Mouse (Mus musculus): ENCODE measurements around the gene Tenm2.

Tenm2 gene

DNA sequence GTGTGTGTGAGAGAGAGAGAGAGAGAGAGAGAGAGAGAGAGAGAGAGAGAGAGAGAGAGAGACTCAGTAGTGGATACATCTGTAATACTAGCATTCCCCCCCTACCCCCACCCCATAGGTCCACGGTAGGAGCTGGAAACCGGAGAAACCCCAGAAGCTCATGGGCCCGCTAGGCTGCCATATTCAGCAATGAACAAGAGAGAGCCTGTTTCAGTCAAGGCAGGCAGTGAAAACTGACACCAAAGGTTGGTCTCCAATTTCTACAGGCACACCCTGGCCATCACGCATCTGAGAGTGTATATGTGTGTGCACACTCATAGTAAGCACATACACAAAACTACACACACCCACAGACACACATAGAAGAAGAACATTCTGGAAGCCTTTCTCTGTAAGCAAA, 685.1 kb downstream of the Tenm2 start:
- in situ Hi-C loops (cut with MboI; ENCODE audit: low pct_unique_long_range_greater_than_20kb in 1 of 2, low sequenced_read_pairs in 2 of 2, unreplicated experiment in 1 of 2): no loop called here

DNA sequence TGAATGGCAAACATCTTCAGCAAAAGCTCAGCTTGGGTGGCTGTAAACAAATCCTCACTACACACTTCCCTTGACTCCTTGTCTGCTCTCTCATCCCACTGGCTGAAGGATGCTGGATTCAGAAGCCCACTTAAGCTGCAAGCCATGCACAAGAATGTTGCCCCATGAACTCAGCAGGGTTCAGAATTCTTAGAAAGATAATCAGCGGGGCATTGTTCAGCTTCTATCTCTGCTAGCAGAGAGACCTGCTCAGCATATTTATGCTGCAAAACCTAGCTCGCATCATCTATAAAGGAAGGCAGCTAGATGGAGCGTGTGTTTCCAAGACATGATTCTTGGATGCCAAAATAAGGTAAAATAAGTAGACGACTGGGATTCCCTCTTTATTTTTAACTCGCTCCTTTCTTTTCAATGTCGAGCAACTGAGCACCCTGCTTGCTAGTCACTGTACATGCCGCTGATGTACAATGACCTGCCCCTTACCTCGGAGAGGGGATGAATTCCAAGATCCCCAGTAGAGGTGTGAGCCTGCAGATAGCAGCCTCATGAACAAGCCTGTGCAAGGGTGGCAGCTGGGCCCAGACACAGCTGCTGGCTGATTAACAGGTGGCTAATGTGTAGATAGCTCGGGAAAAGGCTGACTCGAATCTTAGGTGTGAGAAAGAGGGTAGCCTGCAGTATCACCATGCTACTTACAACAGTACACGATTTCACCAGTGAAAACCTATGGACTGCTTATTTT, 686.2 kb downstream of the Tenm2 start:
- in situ Hi-C loops (cut with MboI; ENCODE audit: low pct_unique_long_range_greater_than_20kb in 1 of 2, low sequenced_read_pairs in 2 of 2, unreplicated experiment in 1 of 2): no loop called here

DNA sequence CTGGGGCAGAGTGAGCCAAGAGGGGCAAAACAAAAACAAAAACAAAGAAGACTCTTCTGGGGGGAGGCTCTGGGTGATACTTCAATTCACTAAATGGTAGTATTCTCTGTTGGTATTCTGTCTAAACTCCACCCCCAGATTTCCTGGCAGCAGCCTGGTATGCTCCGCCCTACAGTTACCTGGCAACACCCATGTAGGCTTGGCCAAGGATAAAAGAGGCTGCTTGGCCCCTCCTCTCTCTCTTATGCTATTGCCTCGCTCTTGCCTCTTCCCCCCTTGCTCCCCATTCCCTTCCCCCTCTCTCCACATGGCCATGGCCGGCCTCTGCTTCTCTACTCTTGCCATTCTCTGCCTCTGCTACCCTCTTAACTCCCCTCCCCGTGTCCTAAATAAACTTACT, 687.6 kb downstream of the Tenm2 start:
- in situ Hi-C loops (cut with MboI; ENCODE audit: low pct_unique_long_range_greater_than_20kb in 1 of 2, low sequenced_read_pairs in 2 of 2, unreplicated experiment in 1 of 2): no loop called here

DNA sequence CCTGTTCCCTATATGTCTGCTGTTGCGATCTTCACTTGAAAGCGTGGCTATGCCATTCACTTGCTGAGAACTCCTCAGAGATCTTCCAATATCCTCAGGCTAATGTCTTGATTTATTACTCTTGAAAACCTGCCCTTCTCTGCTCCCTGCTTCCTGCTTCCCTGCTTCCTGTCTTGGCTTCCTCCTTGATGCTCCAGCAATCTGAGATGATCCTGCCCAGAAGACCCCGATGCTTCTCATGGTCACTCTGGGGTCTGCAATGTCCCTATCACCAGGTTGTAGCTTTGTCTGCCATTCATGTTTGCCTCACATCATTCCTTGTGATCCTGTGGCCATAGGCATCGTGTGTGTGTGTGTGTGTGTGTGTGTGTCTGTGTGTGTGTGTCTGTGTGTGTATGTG, 697.6 kb downstream of the Tenm2 start:
- in situ Hi-C loops (cut with MboI; ENCODE audit: low pct_unique_long_range_greater_than_20kb in 1 of 2, low sequenced_read_pairs in 2 of 2, unreplicated experiment in 1 of 2): no loop called here

DNA sequence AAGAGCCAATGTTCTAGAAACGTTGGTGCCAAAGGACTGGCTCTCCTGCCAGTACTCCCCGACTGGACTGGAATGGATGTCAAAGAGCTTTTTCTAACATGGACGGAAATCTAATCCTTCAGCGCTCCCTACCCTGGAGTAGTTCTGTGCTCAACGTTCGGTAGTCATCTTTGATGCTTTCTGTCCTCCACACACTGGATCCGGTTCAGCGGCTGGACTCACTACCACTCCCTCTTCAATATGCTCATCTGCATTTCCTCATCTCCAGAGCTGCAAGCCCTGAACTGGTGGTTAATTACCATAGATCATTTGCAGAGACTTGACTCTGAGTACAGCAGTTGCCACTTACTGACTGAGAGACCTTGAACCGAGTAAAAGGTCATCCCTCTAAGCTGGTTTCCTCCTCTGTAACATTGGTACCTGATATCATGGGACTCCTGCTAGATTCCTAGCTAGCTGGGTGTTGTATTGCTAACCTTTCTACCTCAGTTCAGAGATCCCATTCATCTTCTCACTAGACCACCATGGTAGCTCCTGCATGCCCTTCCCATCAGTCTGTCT, 698.1 kb downstream of the Tenm2 start:
- in situ Hi-C loops (cut with MboI; ENCODE audit: low pct_unique_long_range_greater_than_20kb in 1 of 2, low sequenced_read_pairs in 2 of 2, unreplicated experiment in 1 of 2): no loop called here

DNA sequence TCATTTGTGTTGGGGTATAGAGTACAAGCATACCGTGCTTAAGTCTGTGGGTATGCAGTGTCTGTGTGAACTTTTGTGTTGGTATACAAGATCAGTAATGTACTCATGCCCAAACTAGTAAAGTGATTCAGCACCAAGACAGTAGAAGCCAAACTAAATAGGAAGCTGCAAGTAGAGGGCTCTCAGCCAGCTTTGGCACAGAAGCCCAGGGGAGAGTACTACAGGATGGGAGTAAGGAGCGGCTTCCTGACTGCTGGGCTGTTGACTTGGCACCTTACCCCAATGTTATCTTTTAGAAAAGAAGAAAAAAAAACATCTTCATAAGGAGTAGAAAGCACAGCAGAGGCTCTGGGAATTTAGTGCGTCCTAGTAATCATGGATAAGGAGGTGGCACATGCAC, 700.2 kb downstream of the Tenm2 start:
- in situ Hi-C loops (cut with MboI; ENCODE audit: low pct_unique_long_range_greater_than_20kb in 1 of 2, low sequenced_read_pairs in 2 of 2, unreplicated experiment in 1 of 2): no loop called here

DNA sequence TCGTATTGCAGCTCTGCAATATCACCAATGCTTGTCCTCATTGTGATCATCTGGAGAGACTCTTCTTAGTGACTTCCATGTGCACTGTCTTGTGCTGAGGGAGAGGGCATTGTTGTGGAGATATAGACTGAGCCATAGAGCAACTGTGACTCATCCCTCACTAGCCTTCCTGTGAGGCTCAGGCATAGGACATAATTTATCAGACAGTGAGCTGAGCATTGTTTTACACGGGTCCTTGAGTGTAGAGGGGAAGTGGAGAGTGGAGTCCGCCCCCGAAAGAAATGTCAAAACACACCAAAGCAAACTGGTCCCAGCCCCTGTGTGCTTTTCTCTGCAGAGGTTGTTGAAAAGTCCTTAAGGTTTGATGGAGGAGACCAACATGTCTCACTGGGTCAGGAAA, 704.1 kb downstream of the Tenm2 start:
- in situ Hi-C loops (cut with MboI; ENCODE audit: low pct_unique_long_range_greater_than_20kb in 1 of 2, low sequenced_read_pairs in 2 of 2, unreplicated experiment in 1 of 2): no loop called here

DNA sequence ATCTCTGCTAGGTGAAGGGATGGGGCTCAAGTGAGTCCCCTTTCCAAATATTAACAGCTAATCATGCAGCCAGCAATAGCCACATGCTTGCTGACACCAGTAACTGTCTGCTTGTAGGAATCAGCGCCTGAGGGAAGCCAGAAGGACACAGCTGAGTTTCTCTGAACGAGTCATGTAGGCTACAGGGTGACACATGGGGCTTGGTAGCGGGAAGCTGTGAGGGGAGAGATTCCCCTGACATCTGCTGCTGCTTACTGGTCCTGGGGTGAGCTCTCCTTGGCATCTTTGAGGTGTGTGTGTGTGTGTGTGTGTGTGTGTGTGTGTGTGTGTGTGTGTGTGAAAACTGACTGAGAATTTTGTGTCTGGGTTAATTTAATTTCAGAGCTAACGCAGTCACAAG, 708.3 kb downstream of the Tenm2 start:
- in situ Hi-C loops (cut with MboI; ENCODE audit: low pct_unique_long_range_greater_than_20kb in 1 of 2, low sequenced_read_pairs in 2 of 2, unreplicated experiment in 1 of 2): no loop called here

DNA sequence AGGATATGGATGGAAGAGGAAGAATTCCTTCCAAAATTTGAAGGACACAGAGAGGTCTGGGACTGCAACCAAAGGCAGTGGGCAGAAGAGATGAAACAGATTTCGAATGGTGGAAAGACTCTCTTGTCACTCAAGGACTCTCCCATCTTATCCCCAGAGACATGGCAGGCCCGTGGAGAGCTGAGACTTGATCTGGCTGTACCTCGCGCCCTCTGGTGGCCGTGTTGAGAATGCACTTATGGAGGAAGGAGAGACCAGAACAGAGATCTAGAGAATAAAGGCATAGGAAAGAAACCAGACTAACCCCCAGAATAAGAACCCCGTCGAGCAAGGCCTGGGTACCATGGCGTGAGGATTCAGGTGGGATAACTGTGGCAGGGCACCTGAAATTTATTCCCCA, 709.4 kb downstream of the Tenm2 start:
- in situ Hi-C loops (cut with MboI; ENCODE audit: low pct_unique_long_range_greater_than_20kb in 1 of 2, low sequenced_read_pairs in 2 of 2, unreplicated experiment in 1 of 2): no loop called here

DNA sequence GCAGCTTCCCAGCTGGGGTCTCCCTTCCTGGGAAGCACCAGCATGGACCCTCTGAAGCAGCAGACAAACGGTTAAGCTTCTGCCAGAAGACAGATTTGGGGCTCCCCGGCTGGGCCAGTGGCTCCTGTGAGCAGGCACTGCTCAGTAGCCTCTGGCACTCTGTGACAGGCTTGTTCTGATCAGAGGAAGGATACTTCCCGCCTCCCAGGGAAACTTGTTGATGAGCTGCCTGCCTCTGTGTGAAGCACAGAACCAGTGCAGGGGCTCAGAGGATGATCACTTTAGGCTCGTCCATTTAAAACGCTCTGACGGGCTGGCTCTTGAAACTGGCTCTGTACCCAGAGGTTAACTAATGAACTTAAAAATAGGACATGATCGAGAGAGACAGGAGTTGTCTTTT, 723.3 kb downstream of the Tenm2 start:
- in situ Hi-C loops (cut with MboI; ENCODE audit: low pct_unique_long_range_greater_than_20kb in 1 of 2, low sequenced_read_pairs in 2 of 2, unreplicated experiment in 1 of 2): loop anchor here in 1 of 2 experiments (25.0 kb wide), 1 partner anchor 475 kb away; no protein-coding TSS in a partner anchor

DNA sequence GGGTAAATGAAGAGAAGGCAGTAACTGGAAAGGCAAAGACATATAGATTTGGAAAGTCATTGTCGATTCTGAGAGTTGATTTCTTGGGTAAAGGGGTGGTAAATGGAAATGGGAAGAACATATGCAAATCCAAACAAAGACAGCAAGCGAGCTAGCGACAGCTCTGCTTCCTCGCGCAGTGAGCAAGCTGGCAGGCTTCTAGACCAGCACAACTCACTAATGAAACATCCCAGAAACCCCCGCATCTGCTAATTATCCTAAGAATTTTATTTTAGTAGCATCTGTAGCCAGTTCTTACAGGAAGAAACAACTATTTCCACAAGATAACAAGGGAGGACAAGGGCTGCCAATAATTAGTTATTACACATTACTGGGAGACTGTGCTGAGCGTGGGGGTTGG, 727.5 kb downstream of the Tenm2 start:
- in situ Hi-C loops (cut with MboI; ENCODE audit: low pct_unique_long_range_greater_than_20kb in 1 of 2, low sequenced_read_pairs in 2 of 2, unreplicated experiment in 1 of 2): loop anchor here in 1 of 2 experiments (25.0 kb wide), 1 partner anchor 471 kb away; no protein-coding TSS in a partner anchor

DNA sequence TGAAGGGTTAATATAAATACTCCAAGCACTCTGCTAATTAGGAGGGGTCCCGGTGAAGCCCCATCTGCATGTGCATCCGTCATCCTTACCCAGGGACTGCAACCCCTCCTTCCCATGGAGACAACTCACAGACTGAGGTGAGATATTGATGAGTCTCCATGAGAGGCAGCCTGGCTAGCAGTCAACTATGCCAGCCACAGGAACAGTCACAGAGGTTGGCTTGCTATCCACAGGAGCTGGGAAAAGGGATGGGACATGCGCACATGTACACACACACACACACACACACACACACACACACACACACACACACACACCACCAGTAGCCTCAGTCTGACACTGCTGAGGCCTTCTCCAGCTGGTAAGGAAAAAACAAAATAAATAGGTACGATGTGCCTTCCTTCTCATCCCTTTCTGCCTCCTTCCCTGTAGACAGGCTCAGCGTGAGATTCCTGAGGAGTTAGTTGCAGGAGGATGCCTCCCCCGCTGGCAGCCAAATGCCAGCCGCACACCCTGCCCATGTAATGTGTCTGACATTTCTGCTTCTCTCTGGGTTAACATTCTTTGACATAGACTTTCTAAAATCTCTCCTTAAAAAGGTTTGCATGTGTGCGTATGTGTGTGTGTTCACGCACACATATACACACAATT, 740.7 kb downstream of the Tenm2 start:
- in situ Hi-C loops (cut with MboI; ENCODE audit: low pct_unique_long_range_greater_than_20kb in 1 of 2, low sequenced_read_pairs in 2 of 2, unreplicated experiment in 1 of 2): loop anchor here in 1 of 2 experiments (25.0 kb wide), 1 partner anchor 458 kb away; no protein-coding TSS in a partner anchor

DNA sequence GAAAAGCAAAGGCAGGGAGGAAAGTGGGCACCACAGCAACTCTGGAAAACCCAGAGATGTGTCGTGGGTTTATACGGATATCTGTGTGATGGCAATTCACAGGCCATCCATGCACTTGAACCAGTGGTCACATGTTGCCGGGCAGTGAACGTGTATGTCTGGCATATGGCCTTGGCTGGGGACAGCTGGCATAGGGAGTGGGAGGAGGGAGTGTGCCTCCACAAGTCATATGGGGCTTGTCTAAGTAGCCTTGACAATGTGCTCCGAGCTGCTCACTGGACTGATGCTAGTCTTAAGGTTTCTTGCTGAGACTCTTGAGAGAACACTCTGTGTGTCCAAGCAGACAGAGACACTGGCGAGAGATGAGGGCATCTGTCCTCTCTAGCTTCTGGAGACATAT, 743.5 kb downstream of the Tenm2 start:
- in situ Hi-C loops (cut with MboI; ENCODE audit: low pct_unique_long_range_greater_than_20kb in 1 of 2, low sequenced_read_pairs in 2 of 2, unreplicated experiment in 1 of 2): loop anchor here in 1 of 2 experiments (25.0 kb wide), 1 partner anchor 455 kb away; no protein-coding TSS in a partner anchor

DNA sequence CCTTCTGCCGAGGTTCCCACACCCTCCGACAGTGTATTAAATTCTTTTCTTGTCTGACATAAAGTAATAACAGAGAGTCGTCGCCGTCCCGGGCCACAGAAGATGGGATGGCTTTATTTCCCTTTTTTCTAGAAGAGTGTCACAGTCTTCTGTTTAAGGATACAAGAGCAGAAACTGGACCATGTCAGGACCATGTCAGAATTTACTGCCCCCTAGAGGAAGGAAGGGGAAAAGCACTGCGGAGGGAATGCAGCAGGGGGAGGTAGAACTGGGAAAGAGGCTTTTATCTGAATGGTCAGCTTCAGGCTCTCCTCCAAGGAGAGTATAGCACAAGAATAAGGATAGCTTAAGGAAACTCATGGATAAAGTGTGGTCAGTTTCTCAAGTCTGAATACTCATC, 745.7 kb downstream of the Tenm2 start:
- in situ Hi-C loops (cut with MboI; ENCODE audit: low pct_unique_long_range_greater_than_20kb in 1 of 2, low sequenced_read_pairs in 2 of 2, unreplicated experiment in 1 of 2): loop anchor here in 1 of 2 experiments (25.0 kb wide), 1 partner anchor 453 kb away; no protein-coding TSS in a partner anchor

DNA sequence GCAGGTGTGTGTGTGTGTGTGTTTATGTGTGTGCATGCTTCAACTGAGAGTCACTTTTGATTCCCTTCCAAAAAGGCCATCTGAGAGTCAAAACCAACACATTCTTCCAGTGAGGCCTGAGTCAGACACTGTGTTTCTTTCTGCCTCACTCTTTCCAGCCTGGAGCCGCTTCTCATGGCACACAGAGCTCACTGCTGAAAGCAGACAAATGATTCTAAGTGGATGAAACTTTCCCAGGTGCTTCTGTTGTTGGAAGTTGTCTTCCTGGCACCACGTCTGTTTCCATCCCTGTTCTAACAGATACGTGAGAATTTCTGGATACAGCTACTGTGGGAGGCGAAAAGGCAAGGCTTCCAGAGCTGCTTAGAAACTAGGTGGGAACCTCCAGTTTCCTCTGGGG, 747.1 kb downstream of the Tenm2 start:
- in situ Hi-C loops (cut with MboI; ENCODE audit: low pct_unique_long_range_greater_than_20kb in 1 of 2, low sequenced_read_pairs in 2 of 2, unreplicated experiment in 1 of 2): loop anchor here in 1 of 2 experiments (25.0 kb wide), 1 partner anchor 451 kb away; no protein-coding TSS in a partner anchor

DNA sequence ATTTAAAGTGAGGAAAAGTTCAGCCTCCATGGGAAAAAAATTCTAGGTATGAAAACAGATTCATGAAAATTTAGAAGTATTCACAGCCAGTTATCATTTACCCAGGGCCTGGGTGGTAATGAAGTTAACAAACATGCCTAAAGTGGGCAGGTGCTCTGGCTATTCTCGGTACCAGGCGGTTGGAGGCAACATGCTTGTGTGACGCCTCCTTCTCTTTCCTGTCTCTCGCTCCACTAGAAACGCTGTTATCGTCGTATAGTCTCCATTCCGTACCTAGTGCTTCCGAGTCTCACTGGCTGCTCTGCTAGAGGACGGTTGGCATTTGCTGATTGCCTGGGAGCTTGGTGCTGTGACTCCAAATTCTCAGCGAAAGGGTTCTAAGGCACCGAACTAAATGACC, 749.7 kb downstream of the Tenm2 start:
- in situ Hi-C loops (cut with MboI; ENCODE audit: low pct_unique_long_range_greater_than_20kb in 1 of 2, low sequenced_read_pairs in 2 of 2, unreplicated experiment in 1 of 2): loop anchor here in 1 of 2 experiments (25.0 kb wide), 1 partner anchor 449 kb away; no protein-coding TSS in a partner anchor

DNA sequence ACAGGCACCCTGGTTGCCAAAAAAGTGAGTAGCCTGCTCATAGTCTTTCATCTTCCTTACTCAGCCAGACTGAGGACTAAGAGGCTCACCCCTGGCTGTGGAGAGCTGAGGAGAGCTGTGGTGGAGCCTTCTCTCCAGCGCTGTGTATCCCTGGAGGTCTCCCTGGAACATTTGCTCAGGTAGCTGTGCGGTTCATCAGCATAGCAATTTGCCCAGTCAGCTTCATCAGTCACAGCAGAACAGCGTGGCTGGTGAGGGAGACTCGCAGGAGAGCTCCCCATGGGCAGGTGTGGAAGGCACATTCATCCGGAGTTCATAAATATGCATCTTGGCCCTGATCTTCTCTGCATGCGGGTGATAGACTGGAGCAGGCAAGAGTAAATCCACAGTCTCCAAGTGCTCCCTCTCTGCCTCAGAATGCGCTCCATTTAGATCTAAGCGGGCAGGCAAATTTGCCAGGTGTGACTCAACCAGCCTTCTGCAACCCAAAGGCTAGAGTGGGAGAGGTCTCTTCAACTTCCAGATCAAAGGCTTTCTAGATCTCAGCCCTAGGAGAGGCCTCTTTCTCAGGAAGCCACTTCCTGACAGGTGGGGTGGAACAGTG, 751.2 kb downstream of the Tenm2 start:
- in situ Hi-C loops (cut with MboI; ENCODE audit: low pct_unique_long_range_greater_than_20kb in 1 of 2, low sequenced_read_pairs in 2 of 2, unreplicated experiment in 1 of 2): loop anchor here in 1 of 2 experiments (25.0 kb wide), 1 partner anchor 447 kb away; no protein-coding TSS in a partner anchor

DNA sequence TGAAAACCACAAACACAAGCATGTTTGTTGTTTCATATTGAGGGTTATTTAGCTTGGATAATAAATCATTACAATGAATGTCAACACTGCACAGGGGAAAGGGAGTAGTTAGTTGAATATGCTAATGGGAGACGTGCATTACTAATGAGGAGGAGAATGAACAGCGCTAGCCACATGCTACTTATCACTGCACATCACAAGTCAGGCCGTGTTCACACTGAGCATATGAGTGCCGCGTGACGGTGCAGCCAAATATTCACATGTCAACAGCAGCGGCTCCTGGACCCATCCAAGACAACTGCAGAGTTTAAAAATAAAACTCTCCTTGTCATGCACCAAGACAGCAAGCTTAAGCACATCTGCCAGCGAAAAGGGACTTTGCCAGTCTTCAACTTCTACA, 753.6 kb downstream of the Tenm2 start:
- in situ Hi-C loops (cut with MboI; ENCODE audit: low pct_unique_long_range_greater_than_20kb in 1 of 2, low sequenced_read_pairs in 2 of 2, unreplicated experiment in 1 of 2): loop anchor here in 1 of 2 experiments (25.0 kb wide), 1 partner anchor 445 kb away; no protein-coding TSS in a partner anchor

DNA sequence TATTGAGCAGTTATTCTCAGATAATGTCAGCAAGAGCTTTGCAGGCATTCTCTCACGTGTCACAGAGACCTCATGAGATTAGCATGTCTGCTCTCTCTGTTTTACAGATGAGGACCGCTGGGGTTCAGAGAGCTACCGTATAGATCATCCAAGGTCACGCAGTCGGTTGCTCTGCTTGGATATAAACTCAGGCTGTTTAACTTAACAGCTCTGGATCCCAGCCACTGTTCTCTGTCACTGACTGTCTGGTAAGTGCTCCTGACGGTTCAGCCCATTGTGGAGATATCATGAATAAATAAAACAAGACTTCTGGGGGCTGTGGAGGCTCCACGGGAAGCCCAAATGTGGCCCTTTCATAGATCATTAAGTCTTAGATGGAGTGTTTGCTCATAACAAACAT, 754.2 kb downstream of the Tenm2 start:
- in situ Hi-C loops (cut with MboI; ENCODE audit: low pct_unique_long_range_greater_than_20kb in 1 of 2, low sequenced_read_pairs in 2 of 2, unreplicated experiment in 1 of 2): loop anchor here in 1 of 2 experiments (25.0 kb wide), 1 partner anchor 444 kb away; no protein-coding TSS in a partner anchor
